Mouse (Mus musculus) pancreas, adult 10 weeks (tissue): ENCODE results near the gene Tm7sf2. TPM values are rescaled to one million over a fixed set of nuclear protein-coding genes. Genes with fewer than 3 reads are reported as not detected.

Experiments
- polyA plus RNA-seq: library from polyadenylated mRNA; stranded (reverse); fragments of 350-450 nt; fragmentation: Illumina TruSeq; extraction: RNeasy Lipid Tissue Mini Kit (QIAGEN cat#74804); gene quantifications from one replicate; pipeline ENCODE4 v1.2.3, GENCODE M21; 2015; ENCODE audit warnings: low read depth, low replicate concordance; ENCODE audit not compliant: insufficient read depth

Gene Tm7sf2
- polyA plus RNA-seq = 14.9 TPM

GRCm38 (mm10) chr19:6067724-6068415 is at the start of gene Tm7sf2:
Tm7sf2 (minus strand) TSS chr19:6068373.

GRCm38 (mm10) chr19:6105586-6105985 is 37.4 kb upstream of the Tm7sf2 start, which contains the start of gene Naaladl1:
Naaladl1 (plus strand) TSS chr19:6105782.

GRCm38 (mm10) chr19:6094119-6094518 is 25.9 kb upstream of the Tm7sf2 start, which contains the start of gene AC131692.1:
AC131692.1 (plus strand) TSS chr19:6094419.

GRCm38 (mm10) chr19:6084478-6085248 is 16.5 kb upstream of the Tm7sf2 start, which contains the start of the genes Zfpl1 and Cdca5:
Zfpl1 (minus strand) TSS chr19:6084956.
Cdca5 (plus strand) TSS chr19:6084983.

GRCm38 (mm10) chr19:6082156-6082555 is 14.0 kb upstream of the Tm7sf2 start, which contains the start of gene Gm28374:
Gm28374 (minus strand) TSS chr19:6082256.

GRCm38 (mm10) chr19:6079983-6080480 is 11.9 kb upstream of the Tm7sf2 start, which contains the start of gene Tmem262:
Tmem262 (plus strand) TSS chr19:6080033.

GRCm38 (mm10) chr19:6076564-6077393 is 8.6 kb upstream of the Tm7sf2 start, which contains the start of gene Vps51:
Vps51 (minus strand) TSS chr19:6077231.

GRCm38 (mm10) chr19:6061021-6061533 is 7.1 kb downstream of the Tm7sf2 start, which contains the start of gene Znhit2:
Znhit2 (plus strand) TSS chr19:6061192.

GRCm38 (mm10) chr19:6057313-6058096 is 10.7 kb downstream of the Tm7sf2 start, which contains the start of the genes Mrpl49 and Fau:
Mrpl49 (minus strand) TSS chr19:6057785.
Fau (plus strand) TSS chr19:6057844.

GRCm38 (mm10) chr19:6046294-6047153 is 21.6 kb downstream of the Tm7sf2 start, which contains the start of gene Syvn1:
Syvn1 (plus strand) TSS chr19:6046576.

GRCm38 (mm10) chr19:6015511-6016315 is 52.5 kb downstream of the Tm7sf2 start, which contains the start of gene Capn1:
Capn1 (minus strand) TSS chr19:6015897.

Other genes starting within 250 kb of the Tm7sf2 start
- gene Frmd8, start 193.1 kb downstream of the Tm7sf2 start, polyA plus RNA-seq = 2.3 TPM
- gene Slc25a45, start 190.6 kb downstream of the Tm7sf2 start, polyA plus RNA-seq = 7.3 TPM
- not detected for gene Tigd3, start 174.2 kb downstream of the Tm7sf2 start, polyA plus RNA-seq
- gene Dpf2, start 155.4 kb downstream of the Tm7sf2 start, polyA plus RNA-seq = 16.6 TPM
- 4.4 TPM for gene Cdc42ep2, start 143.6 kb downstream of the Tm7sf2 start, polyA plus RNA-seq
- gene Pola2, start 104.2 kb downstream of the Tm7sf2 start, polyA plus RNA-seq = 6.8 TPM
- gene Slc22a20, start 82.2 kb downstream of the Tm7sf2 start, polyA plus RNA-seq = not detected
- 5.9 TPM for gene Capn1, start 52.5 kb downstream of the Tm7sf2 start, polyA plus RNA-seq
- 76.9 TPM for gene Syvn1, start 21.8 kb downstream of the Tm7sf2 start, polyA plus RNA-seq
- gene Mrpl49, start 10.6 kb downstream of the Tm7sf2 start, polyA plus RNA-seq = 5.0 TPM
- 570 TPM for gene Fau, start 10.5 kb downstream of the Tm7sf2 start, polyA plus RNA-seq
- 7.4 TPM for gene Znhit2, start 7.2 kb downstream of the Tm7sf2 start, polyA plus RNA-seq
- 19.7 TPM for gene Vps51, start 8.9 kb upstream of the Tm7sf2 start, polyA plus RNA-seq
- not detected for gene Tmem262, start 11.7 kb upstream of the Tm7sf2 start, polyA plus RNA-seq
- gene Gm28374, start 13.9 kb upstream of the Tm7sf2 start, polyA plus RNA-seq = not detected
- gene Zfpl1, start 16.6 kb upstream of the Tm7sf2 start, polyA plus RNA-seq = 16.8 TPM
- not detected for gene Cdca5, start 16.6 kb upstream of the Tm7sf2 start, polyA plus RNA-seq
- not detected for gene AC131692.1, start 26.0 kb upstream of the Tm7sf2 start, polyA plus RNA-seq
- not detected for gene Naaladl1, start 37.4 kb upstream of the Tm7sf2 start, polyA plus RNA-seq
- 3.3 TPM for gene Sac3d1, start 50.3 kb upstream of the Tm7sf2 start, polyA plus RNA-seq
- 10.1 TPM for gene Snx15, start 59.9 kb upstream of the Tm7sf2 start, polyA plus RNA-seq
- 1.2 TPM for gene Batf2, start 72.6 kb upstream of the Tm7sf2 start, polyA plus RNA-seq
- 9.0 TPM for gene Arl2, start 73.2 kb upstream of the Tm7sf2 start, polyA plus RNA-seq
- gene Majin, start 116.0 kb upstream of the Tm7sf2 start, polyA plus RNA-seq = not detected
- gene Gpha2, start 158.0 kb upstream of the Tm7sf2 start, polyA plus RNA-seq = not detected
- gene Ppp2r5b, start 167.5 kb upstream of the Tm7sf2 start, polyA plus RNA-seq = 8.9 TPM
- gene Atg2a, start 173.3 kb upstream of the Tm7sf2 start, polyA plus RNA-seq = 8.4 TPM
- gene Ehd1, start 208.4 kb upstream of the Tm7sf2 start, polyA plus RNA-seq = 9.0 TPM
- 20.5 TPM for gene Cdc42bpg, start 238.1 kb upstream of the Tm7sf2 start, polyA plus RNA-seq